ENCODE assay signal across 18 mouse cellular contexts in genomic region chr1:144078972-144079371, GRCm38 (mm10).
"Had no signal": no experiment of that assay in that cellular context is flagged by ENCODE, and none has a peak within 500 bp of the region (broad histone marks: within the 10 kb centered on the region; RNA-seq: fewer than 3 reads in every experiment).

No protein-coding gene starts in this region.

- H3K27ac ChIP-seq: midbrain, embryonic 10.5 days; midbrain, embryonic 12.5 days; neural tube, embryonic 13.5 days; neural tube, embryonic 15.5 days had no signal

- H3K4me2 ChIP-seq: lung, embryonic 14.5 days; midbrain, embryonic 12.5 days; neural tube, embryonic 13.5 days; neural tube, embryonic 15.5 days had no signal

- H3K27me3 ChIP-seq: midbrain, embryonic 12.5 days; neural tube, embryonic 13.5 days; neural tube, embryonic 15.5 days had no signal

- H3K4me1 ChIP-seq: midbrain, embryonic 10.5 days; midbrain, embryonic 12.5 days; neural tube, embryonic 13.5 days; neural tube, embryonic 15.5 days had no signal

- H3K36me3 ChIP-seq: midbrain, embryonic 10.5 days; midbrain, embryonic 12.5 days; neural tube, embryonic 13.5 days; neural tube, embryonic 15.5 days had no signal

- H3K9ac ChIP-seq: lung, embryonic 14.5 days; midbrain, embryonic 12.5 days; neural tube, embryonic 13.5 days; neural tube, embryonic 15.5 days had no signal

- H3K4me3 ChIP-seq: midbrain, embryonic 10.5 days; midbrain, embryonic 12.5 days; myocyte; neural tube, embryonic 13.5 days; neural tube, embryonic 15.5 days had no signal

- H3K9me3 ChIP-seq: midbrain, embryonic 10.5 days; midbrain, embryonic 12.5 days; neural tube, embryonic 13.5 days; neural tube, embryonic 15.5 days had no signal

- ATAC-seq: midbrain, embryonic 16.5 days had no signal

- DNase-seq: lung, adult 18-20 months; lung, embryonic 14.5 days; lung, postnatal 10 days; lung, postnatal 4 days; retina, postnatal 1 day; right cerebral cortex, adult 18-20 months; right cerebral cortex, postnatal 25 days; right cerebral cortex, postnatal 4 days; spleen, adult 18-20 months; thymus, adult 2 months; thymus, postnatal 25 days; thymus, postnatal 4 days had no signal
